Mouse (Mus musculus) bone marrow macrophage, adult 2 months (primary cell): ENCODE results near the gene Rin2.

ENCODE experiments used
- CTCF ChIP-seq: IDR thresholded peaks from 2 replicates; pipeline ENCODE4 v1.5.1; 2012; ENCODE audit warnings: low read depth, mild to moderate bottlenecking, low read length, moderate library complexity
- POLR2A ChIP-seq: IDR thresholded peaks from 2 replicates; pipeline ENCODE4 v1.6.1; 2012; ENCODE audit warnings: mild to moderate bottlenecking, low read depth, low read length, borderline replicate concordance

DNA sequence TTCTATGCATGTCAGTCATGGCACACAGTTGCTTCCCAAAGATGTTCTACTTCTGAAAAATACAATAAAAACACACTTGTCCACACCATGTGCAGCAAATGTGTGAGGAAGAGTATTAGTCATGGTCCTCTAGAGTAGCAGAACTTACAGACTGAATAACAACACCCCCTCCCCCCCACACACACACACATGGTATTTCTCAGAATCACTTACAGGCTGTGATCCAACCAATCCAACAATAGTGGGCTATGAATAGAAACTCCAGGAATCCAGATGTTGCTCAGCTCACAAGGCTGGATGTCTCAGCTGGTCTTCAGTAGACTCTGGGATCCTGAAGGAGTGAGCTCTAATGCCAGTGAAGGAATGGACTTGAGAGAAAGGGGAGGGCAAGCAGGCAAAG, 86.4 kb downstream of the Rin2 start:
- TF ChIP-seq CTCF (no peak), POLR2A (no peak)
